Mouse (Mus musculus): ENCODE measurements around the gene Fbxl15.

DNA sequence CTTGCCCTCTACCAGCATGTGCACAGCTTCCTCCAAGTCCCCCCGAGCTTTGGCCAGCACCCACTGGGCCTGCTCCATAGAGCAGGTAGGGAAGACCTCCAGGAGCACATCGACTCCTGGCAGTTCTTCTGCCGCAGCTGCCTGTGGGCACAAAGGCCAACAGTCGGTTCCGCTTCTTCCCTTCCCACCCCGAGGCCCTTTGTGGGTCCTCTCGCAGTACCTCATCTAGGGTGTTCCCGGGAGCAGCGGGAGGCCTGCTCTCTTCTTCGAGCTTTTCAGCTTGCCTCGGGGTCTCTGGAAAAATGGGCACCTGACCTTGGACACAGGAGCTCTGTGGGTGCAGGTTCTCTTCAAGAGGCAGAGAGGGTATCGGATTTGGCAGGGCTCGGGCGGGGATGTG is 3.3 kb downstream of the Fbxl15 start:
- TF ChIP-seq GATA1 (IDR thresholded peaks at IDR 0.05; ENCODE audit: borderline replicate concordance, low read length) (no peak), FLI1 (IDR thresholded peaks at IDR 0.05; ENCODE audit: low read length) (no peak)

Measured in megakaryocyte, embryonic 14.5 days (primary cell).